Mouse (Mus musculus) gastrocnemius, postnatal 4 days (tissue): ENCODE measurements around the gene Rab10. TPM values are rescaled to one million over a fixed set of nuclear protein-coding genes. Genes with fewer than 3 reads are reported as not detected.
"Not testable (repeated sequence)": the region's sequence is repeated elsewhere in the genome, so short reads cannot be mapped to it uniquely, and the experiment has no call there.

Experiments
- DNase-seq, 2 experiments: peaks; one replicate each; pipeline ENCODE4 v3.0.0; 2021 to 2022; ENCODE audit warnings: low spot score in 2 of 2, mixed read lengths in 2 of 2
- total RNA-seq, 2 experiments: library from RNA; stranded (reverse); gene quantifications; 2 replicates each; pipeline ENCODE4 v1.2.3; 2021

Gene Rab10
- total RNA-seq, 2 experiments from 2014 or later = 196 to 210 TPM

DNA sequence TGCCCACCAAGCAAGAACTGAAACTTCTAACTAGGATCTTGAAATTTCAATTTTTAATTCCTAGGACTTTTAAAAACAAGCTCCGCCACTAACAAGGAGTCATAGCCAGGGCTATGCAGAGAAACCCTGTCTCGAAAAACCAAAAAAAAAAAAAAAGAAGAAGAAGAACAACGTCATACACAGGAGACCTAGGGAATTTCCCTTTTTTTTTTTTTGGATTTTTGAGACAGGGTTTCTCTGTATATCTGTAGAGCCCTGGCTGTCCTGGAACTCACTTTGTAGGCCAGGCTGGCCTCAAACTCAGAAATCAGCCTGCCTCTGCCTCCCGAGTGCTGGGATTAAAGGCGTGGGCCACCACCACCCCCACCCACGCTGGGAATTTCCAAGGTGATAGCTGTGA, 12.1 kb downstream of the Rab10 start:
- not testable (repeated sequence) for DNase-seq

DNA sequence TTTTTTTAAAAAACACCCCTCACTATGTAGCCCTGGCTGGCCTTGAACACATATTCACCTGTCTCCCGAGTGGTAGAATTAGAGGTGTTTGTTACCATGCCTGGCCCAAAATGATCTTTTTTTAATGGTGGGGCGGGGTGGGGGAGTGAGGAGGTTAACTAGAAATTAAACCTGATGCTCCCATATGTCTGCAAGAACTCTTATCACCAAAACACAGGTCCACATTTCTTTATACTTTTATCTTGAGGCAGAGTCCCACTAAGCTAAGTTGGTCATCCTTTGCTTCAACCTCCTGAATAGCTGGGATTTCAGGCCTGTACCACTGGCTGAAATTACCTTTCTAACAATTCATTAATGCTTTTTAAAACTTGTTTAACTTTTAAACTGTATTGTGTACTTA, 13.7 kb downstream of the Rab10 start:
- DNase-seq = no peak

DNA sequence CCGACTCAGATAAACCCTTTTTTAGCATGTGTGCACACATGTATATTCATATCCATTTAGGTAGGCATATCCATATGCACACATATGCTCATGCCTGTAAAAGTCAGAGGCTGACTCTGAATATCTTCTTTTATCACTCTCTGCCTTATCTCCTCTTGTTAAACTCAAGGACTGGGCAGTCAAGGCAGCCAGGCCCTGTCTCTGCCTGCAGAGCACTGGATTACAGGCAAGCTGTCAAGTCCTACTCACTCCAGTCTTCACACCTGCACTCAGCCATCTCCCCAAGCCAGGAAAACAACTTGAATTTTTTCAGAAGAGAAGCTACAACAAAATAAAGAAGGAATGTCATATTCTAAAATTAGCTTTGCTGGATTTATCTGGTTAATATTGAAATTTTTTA, 17.9 kb downstream of the Rab10 start:
- no peak for DNase-seq

DNA sequence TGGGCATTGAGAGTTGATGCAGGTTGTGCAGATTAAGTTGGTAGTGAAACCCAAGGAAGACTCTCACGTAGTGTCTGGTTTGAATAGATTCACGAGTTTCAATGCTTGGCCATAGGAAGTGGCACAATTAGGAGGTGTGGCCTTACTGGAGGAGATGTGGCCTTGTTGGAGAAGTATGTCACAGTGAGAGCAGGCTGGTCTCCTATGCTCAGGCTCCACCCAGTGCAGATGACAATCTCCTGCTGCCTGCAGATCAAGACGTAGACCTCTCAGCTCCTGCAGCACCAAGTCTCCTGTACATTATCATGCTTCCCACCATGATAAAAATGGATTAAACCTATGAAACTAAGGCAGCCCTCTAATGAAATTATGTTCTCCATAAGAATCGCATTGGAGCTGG, 18.7 kb downstream of the Rab10 start:
- no peak for DNase-seq

DNA sequence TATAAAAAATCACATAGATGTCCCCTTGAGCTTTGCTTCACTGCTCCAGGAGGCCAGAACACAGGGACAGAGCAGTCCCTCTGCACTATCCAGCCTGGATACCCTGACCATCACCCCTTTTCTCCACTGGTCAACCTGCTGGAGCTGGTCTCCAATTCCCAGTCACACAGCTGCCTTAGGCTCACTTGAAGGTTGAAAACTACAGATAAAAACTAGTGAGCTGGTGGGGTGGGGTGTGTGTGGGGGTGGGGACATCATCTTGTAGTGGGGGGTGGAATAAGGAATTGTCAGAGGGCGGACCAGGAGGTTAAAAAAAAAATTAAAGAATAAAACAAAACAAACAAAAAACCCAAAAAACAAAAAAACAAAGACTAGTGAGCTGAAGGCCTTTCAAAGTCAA, 21.3 kb downstream of the Rab10 start:
- no peak for DNase-seq

DNA sequence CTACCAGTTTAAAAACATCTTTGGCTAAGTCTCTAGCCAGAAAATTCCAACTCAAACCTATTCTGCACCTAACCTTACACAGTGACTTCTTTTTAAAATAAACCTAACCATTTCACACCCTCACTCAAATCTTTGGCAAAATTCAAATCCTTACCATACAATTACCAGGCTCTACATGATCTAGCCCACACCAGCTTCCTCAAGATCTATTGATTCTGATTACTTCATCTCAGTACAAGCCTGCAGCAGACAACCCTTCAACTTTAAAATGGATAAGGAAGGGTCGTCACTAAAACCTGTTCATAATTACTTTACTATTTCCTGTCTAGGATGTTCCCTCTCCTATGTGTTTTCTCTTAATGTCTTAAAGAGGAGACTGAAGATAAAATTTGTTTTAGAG, 23.9 kb downstream of the Rab10 start:
- DNase-seq = no peak

DNA sequence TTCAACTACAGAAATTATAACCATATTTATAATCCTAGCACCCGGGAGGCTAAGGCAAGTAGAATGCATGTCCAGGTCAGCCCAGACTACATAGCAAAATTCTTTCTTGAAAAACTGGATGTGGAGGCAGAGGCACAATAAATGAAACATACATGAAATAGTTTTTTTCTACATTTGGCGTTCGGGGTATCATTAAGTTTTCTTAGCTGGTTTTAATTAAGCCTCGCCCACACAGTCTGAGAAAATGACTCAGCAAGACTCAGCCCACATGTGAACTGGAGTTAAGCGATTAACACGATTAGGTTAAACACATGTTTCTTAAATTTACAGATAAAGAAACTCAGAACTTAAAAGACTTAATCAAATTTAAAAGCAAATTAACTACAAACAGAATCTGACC, 24.4 kb downstream of the Rab10 start:
- DNase-seq = no peak

DNA sequence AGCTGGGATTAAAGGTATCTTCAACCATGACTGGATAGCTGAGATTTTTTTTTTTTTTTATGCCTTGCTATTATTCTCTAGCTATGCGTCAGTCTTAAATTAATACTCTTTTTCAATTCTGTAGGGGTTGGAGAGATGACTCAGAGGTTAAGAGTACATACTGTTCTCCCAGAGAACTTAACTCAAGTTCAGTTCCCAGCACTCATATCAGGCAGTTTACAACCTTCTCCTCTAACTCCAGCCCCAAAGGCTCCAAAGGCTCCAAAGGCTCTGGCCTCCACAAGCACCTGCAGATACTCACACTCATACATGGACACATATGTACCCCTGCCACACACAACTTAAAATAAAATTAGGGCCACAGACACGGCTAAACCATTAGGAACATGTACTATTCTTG, 25.3 kb downstream of the Rab10 start:
- no peak for DNase-seq

DNA sequence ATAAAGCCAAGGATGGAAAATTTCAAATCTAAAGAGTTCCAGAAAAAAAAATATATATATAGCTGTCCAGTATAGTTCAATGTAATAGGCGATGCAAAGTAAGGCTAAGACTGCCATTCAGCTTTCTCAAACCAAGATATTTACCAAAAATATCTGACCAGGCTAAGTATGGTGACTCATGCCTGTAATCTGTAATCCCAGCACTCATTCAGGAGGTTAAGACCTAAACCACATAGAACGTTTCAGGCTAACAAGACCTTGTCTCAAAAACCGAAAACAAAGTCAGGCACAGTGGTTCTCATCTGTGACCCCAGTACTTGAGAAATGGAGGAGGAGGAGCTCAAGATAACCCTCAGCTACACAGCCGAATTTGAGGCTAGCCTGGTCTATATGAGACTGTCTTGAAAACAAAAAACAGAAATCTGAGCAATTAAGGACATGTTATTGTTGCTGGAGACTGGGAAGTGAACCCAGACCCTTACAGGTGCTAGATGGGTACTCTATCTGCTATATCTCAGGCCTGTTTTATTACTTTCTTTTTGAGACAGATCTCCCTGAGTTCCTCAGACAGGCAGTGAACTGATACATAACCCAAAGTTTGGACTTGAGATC, 25.8 kb downstream of the Rab10 start:
- DNase-seq = no peak

DNA sequence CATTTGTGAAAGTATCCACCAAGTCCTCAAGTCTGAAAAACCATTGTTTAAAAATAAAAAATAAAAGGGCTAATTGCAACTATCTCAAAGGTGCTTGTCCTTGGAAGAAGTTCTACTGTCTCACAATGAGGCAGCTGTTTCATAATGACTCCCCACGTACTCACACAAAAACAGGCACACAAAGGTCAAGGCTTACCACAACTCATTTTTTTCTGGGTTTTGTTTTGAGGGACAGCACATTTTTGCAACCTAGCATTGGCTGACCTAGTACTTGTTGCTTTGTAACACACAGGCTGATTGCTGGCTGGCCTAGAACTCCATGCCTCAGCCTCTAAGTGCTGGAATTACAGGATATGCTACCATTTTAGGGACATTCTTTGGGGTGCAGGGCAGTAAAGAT, 26.8 kb downstream of the Rab10 start:
- no peak for DNase-seq

DNA sequence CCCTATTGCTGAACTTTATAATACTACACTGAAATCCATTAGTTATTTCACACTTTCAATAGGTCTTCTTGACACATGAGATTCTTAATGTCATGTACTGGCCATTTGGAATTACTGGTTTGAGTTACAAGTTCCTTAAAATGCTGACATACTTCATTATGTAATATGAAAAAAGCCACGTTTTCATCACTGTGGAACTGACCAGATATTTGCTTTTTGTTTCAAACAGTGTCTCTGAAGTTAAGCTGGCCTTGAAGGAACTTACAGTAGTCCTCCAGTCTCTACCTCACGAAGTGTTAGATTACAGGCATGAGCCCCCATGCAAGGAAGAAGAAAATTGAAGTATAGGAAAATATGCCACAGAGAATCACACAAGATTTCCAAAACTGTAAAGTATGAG, 27.2 kb downstream of the Rab10 start:
- DNase-seq = no peak

DNA sequence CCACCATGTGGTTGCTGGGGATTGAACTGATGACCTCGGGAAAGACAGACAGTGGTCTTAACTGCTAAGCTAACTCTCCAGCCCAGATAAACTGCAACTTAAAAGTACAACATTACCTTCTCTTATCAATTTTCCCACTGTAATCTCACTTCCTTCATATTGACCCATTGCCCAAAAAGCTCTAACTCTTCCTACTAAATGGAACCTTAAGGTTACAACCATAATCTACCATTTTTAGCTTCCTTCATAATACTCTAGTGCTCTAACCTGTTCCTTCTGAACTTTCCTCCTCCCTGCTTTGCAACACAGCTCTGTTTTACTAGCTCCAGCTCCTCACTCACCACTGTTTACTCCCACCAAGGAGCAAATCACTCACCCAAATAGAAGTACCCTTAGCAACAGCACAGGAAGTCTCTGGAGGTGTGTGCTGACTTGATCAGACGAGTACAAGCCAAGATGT, 30.9 kb downstream of the Rab10 start:
- no peak for DNase-seq

DNA sequence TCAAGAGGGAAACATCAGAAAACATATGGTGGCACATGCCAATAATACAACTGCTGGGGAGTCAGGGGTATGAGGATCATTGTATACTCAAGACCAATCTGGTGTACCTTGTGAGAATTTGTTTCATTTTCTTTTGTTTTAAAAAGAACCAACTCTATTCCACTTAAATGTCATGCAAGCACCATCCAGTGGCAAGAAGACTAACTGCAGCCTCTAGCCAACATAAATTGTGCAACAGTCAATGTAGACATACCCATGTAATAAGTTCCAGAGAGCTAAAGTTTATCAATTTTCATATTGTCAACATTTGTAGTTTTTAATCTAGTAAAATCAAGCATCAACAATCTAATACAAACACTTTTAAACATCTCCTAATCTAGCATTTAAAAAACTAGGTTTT, 39.0 kb downstream of the Rab10 start:
- no peak for DNase-seq

DNA sequence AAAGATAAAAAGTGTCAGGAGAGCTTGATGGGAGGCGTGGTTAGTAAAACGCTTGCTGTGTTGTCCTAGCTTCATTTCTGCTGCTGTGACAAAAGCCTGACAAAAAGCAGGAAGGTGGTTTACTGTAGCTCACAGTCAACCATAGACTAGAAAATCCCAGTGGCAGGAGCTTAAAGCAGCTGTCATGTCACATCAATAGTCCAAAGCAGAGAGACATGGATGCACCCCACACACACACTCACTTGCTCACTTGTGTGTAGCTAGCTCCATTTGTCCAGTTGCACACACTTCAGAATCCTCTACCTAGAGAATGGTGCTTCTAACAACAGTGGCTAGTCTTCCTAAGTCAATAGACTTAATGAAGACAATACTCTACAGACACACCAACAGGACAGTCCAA, 42.4 kb downstream of the Rab10 start:
- no peak for DNase-seq

DNA sequence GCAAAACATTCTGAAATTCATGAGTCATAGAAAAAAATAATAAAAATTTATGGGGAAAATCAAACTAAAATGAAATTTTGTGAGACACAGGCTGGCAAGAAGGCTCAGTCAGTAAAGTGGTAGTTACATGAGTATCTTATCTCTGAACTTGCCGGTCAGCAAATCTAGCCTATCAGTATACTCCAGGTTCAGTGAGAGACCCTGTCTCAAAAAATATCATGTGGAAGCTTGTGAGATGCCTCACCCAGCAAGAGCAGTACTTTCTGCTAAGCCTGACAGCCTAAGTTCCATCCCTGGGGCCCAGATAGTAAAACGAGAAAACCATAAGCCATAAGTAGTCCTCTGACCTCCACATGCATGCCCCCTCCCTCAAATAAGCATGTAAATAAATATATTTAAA, 44.6 kb downstream of the Rab10 start:
- DNase-seq = no peak

DNA sequence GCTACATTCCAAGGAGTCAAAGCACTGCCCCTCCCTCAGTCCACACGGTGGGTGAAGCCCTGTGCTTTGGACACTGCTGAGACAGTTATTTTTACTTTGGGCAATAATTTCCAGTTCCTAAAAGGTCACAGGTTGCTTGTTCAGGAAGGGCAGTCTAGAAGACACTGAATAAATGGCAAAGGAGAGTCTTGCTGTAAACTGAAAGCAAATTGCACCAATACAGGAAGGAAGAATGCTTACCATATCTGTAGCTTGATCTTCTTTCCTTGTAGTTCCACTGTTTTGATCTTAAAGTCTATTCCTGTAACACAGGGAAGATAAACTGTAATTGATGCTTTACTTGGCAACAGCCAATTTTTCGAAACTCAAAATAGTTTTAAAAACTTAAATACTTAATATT, 45.3 kb downstream of the Rab10 start:
- DNase-seq = no peak

DNA sequence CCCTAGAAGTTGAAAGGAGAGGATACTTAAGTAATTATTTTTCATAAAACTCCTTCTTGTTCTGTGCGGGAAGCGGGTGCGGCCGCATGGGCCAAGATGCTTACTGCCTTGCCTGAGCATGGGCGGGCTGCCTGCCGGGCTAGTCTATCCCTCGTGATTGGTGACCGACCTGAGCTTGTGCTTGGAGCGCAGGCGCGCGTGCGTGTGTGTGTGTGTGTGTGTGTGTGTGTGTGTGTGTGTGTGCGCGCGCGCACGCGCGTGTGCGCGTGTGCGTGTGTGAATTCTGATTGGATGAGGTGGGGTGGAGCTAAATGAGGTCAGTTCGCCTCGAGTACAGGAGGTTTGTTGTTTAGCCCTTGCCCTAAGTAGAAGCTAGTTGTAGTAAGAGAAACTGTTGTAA, 48.2 kb downstream of the Rab10 start:
- no peak for DNase-seq

DNA sequence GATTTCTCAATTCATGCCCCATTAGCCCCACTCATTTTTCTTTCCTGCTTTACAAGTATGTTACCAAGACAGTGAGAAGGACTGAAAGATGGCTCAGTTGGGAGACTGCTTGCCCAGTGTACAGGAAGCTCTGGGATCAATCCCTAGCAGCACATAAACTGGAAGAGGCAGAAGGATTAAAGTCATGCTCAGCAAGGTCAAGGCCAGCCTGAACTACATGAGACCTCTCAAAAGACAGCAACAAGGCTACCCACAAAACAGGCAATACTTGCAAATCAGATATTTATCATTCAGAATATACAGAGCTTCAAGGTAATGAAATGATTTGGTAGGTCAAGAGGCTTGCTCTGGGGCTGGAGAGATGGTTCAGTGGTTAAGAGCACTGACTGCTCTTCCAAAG, 53.8 kb downstream of the Rab10 start:
- no peak for DNase-seq

DNA sequence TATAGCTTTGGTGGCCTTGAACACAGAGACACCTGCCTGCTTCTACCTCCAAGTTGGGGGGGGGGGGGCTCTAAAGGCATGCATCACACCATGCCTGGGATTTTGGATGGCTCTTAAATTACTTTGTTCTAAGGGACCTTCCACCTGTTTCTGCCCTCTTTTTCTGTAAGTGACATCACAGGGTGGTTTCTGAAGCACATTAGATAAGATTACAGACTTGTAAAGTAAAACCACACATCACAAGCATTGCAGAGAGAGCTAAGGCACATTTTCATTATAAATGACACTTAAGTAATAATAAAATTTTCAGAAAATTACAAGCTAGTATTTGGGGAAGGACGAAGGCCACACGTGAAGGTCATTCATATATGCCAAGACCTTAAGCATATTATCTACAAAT, 54.3 kb downstream of the Rab10 start:
- no peak for DNase-seq

DNA sequence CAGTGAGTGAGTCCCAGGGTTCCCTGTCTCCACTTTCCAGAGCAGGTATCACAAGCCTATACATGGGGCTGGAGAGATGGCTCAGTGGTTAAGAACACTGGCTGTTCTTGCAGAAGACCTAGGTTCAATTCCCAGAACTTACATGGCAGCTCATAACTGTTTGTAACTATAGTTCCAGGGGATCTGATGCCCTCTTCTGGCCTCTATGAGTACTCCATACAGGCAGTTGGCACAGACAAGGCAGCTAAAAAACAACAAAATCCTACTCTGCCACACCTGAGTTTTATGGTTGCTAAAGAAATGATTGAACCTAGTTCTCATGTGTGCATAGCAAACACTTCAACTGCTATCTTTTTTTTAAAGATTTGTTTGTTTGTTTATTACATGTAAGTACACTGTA, 56.2 kb downstream of the Rab10 start:
- DNase-seq = no peak

DNA sequence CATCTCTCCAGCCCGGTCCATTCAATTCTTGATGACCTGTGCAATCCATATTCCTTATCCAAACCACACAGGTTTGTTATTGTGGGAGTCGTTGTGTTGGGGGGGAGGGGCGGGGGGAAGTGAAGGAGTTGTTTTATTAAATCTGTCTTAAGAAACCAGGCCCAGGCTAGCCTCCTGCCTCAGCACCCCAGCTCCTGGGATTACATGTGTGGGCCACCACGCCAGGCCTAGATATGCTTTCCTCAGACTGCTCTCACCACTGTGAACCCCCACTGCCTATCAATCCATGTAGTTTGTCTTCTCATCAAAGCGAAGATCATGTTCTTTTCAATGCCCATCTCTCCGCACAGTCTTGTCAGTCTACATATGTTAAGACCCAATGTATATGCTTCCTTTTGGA, 63.7 kb downstream of the Rab10 start:
- no peak for DNase-seq

DNA sequence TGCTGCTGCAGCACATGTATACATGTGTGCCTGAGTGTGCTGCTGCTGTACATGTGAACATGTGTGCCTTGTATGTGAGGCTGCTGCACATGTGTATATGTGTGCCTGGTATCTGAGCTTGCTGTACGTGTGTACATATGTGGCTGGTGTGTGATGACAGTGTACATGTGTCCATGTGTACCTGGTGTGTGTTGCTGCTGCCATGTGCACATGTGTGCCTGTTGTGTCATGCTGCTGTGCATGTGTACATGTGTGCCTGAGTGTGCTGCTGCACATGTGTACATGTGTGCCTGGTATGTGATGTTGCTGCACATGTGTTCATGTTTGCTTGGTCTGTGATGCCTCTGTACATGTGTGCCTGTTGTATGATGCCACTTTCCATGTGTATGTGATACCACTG, 70.2 kb downstream of the Rab10 start:
- DNase-seq = no peak

DNA sequence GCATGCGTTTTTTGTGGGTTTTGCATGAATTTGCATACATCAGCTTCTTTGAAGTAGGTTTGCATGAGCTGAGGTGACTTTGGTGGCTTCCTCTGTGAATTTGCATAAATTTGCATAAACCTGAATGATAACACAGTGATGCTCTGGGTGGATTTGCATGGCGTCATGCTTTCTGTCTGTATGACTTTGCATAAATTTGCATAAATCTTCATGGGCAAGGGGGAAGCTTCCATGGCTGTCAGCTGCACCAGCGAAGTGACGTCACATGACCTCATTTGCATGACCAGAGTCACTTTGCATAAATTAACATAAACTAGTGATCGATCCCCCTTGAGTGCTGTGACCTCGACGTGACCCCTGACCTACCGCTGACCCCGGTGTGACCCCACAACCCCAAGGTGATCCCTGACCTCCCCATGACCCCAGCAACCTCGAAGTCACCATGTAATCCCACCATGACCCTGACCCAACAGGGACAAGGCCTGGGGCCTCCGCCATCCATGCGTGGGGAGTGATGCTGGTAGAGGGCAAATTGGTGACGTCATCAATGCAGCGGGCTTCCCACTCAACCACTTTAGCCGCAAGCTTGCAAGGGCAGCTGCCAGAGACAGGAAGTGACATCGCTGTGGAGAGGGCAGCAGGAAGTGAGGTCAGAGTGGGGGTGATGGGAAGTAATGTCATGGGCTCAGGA, 71.3 kb downstream of the Rab10 start:
- DNase-seq = no peak
